Comparison of ENCODE assay signal across 32 mouse cellular contexts in genomic region chr8:127586681-127587080, GRCm38 (mm10).
DNase-seq lines count a peak whose midpoint lies in the region; ATAC-seq and TF ChIP-seq lines count a peak whose summit lies in the region.
"Had no signal": no experiment of that assay in that cellular context is flagged by ENCODE, and none has a peak within 500 bp of the region (broad histone marks: within the 10 kb centered on the region; RNA-seq: fewer than 3 reads in every experiment).

No protein-coding gene starts in this region.

- no peak overlapping the region for H3K9ac ChIP-seq in lung, embryonic 14.5 days
- no peak overlapping the region for H3K9ac ChIP-seq in embryonic facial prominence, embryonic 11.5 days (replicated peaks; ENCODE audit: low read length)
- no peak overlapping the region for H3K9ac ChIP-seq in limb, embryonic 12.5 days (replicated peaks)
- no peak overlapping the region for H3K9ac ChIP-seq in midbrain, embryonic 14.5 days (replicated peaks; ENCODE audit: low read length)
- H3K9ac ChIP-seq: heart, embryonic 15.5 days; hindbrain, embryonic 13.5 days; limb, embryonic 15.5 days; liver, embryonic 14.5 days had no signal

- peak; percentile 66 for DNase-seq in embryo, embryonic 10 days (ENCODE audit: low spot score)
- DNase-seq in embryo, embryonic 9.5 days (ENCODE audit: extremely low spot score) = no peak
- DNase-seq in lung, embryonic 14.5 days = peak; percentile 58
- DNase-seq in lung, adult 18-20 months = no peak
- DNase-seq in embryonic facial prominence, embryonic 11.5 days (ENCODE audit: low spot score) = peak; percentile 67
- no peak for DNase-seq in midbrain, embryonic 14.5 days
- DNase-seq in right cerebral cortex, postnatal 25 days = no peak
- DNase-seq: adrenal gland, postnatal 10 days; cerebellum, adult 11-12 months; cerebellum, adult 9-11 months; gastrocnemius, postnatal 36 days; heart, adult 2 months; heart, postnatal 4 days; kidney, adult 11 months; kidney, postnatal 14 days; lung, postnatal 10 days; right cerebral cortex, postnatal 4 days; thymus, adult 18-20 months; thymus, postnatal 25 days had no signal

- H3K27me3 ChIP-seq in lung, embryonic 14.5 days (ENCODE audit: insufficient read depth, low read length) = no peaks in the 10 kb centered on the region
- no peaks in the 10 kb centered on the region for H3K27me3 ChIP-seq in embryonic facial prominence, embryonic 11.5 days (ENCODE audit: control insufficient read depth, insufficient read depth, low read length)
- no peaks in the 10 kb centered on the region for H3K27me3 ChIP-seq in limb, embryonic 12.5 days
- H3K27me3 ChIP-seq in midbrain, embryonic 14.5 days (ENCODE audit: control insufficient read depth, insufficient read depth, low read length) = no peaks in the 10 kb centered on the region
- H3K27me3 ChIP-seq: heart, embryonic 15.5 days; hindbrain, embryonic 13.5 days; limb, embryonic 15.5 days; Patski had no signal

- ATAC-seq in lung, embryonic 14.5 days (ENCODE audit: insufficient read depth) = 0 out of 2 replicates have a peak, but pooled peaks have one; percentile 29
- no peak for ATAC-seq in embryonic facial prominence, embryonic 11.5 days (replicated peaks; ENCODE audit: insufficient number of reproducible peaks, low FRiP score, low TSS enrichment, low read depth)
- ATAC-seq in limb, embryonic 12.5 days (ENCODE audit: insufficient number of reproducible peaks, insufficient read depth, low FRiP score, low TSS enrichment, low read depth) = no peak
- ATAC-seq in midbrain, embryonic 14.5 days (ENCODE audit: low FRiP score, low TSS enrichment) = no peak
- ATAC-seq: forebrain, embryonic 16.5 days; inflammation-experienced regulatory T-cells, adult 6 months; midbrain, embryonic 16.5 days; Patski had no signal

- no peak overlapping the region for H3K4me2 ChIP-seq in lung, embryonic 14.5 days
- no peak overlapping the region for H3K4me2 ChIP-seq in embryonic facial prominence, embryonic 11.5 days (ENCODE audit: low read depth, low read length)
- H3K4me2 ChIP-seq in limb, embryonic 12.5 days = no peak overlapping the region
- no peak overlapping the region for H3K4me2 ChIP-seq in midbrain, embryonic 14.5 days (ENCODE audit: low read length)
- H3K4me2 ChIP-seq: heart, embryonic 15.5 days; hindbrain, embryonic 13.5 days; limb, embryonic 15.5 days had no signal

- TF ChIP-seq CTCF in lung, embryonic 14.5 days (IDR thresholded peaks at IDR 0.05; ENCODE audit: low read depth) = no peak

- peaks cover 4% of the 10 kb centered on the region; the same call in 1 of the 2 replicates for H3K4me1 ChIP-seq in lung, embryonic 14.5 days (ENCODE audit: insufficient read depth)
- no peaks in the 10 kb centered on the region for H3K4me1 ChIP-seq in embryonic facial prominence, embryonic 11.5 days (ENCODE audit: control insufficient read depth, insufficient read depth, low read length)
- peaks cover 54% of the 10 kb centered on the region for H3K4me1 ChIP-seq in limb, embryonic 12.5 days (replicated peaks)
- H3K4me1 ChIP-seq in midbrain, embryonic 14.5 days (ENCODE audit: control insufficient read depth, insufficient read depth, low read length) = peaks cover 6% of the 10 kb centered on the region; the same call in 1 of the 2 replicates
- H3K4me1 ChIP-seq: limb, embryonic 15.5 days had no signal

- no peak overlapping the region for H3K27ac ChIP-seq in lung, embryonic 14.5 days (ENCODE audit: low read depth)
- no peak overlapping the region for H3K27ac ChIP-seq in embryonic facial prominence, embryonic 11.5 days (replicated peaks; ENCODE audit: low read depth, low read length)
- peak overlapping the region; percentile 41 for H3K27ac ChIP-seq in limb, embryonic 12.5 days
- H3K27ac ChIP-seq in midbrain, embryonic 14.5 days (replicated peaks; ENCODE audit: low read depth, low read length) = no peak overlapping the region
- H3K27ac ChIP-seq: heart, adult 2 months; heart, embryonic 15.5 days; hindbrain, embryonic 13.5 days; limb, embryonic 15.5 days; liver, embryonic 14.5 days; midbrain, embryonic 10.5 days; stomach, postnatal 0 days had no signal

- no peak overlapping the region for H3K4me3 ChIP-seq in lung, embryonic 14.5 days (ENCODE audit: low read depth, low read length)
- no peak overlapping the region for H3K4me3 ChIP-seq in embryonic facial prominence, embryonic 11.5 days (ENCODE audit: low read depth, low read length)
- no peak overlapping the region for H3K4me3 ChIP-seq in limb, embryonic 12.5 days (replicated peaks)
- no peak overlapping the region for H3K4me3 ChIP-seq in midbrain, embryonic 14.5 days (replicated peaks; ENCODE audit: low read depth, low read length)
- H3K4me3 ChIP-seq: erythroblast, embryonic 14.5 days; heart, adult 2 months; heart, embryonic 15.5 days; hindbrain, embryonic 13.5 days; limb, embryonic 15.5 days; midbrain, embryonic 10.5 days had no signal

- 33% methylated on average over 5 of the region's 5 CpGs for WGBS in lung, embryonic 14.5 days
- 38% methylated on average over 5 of the region's 5 CpGs for WGBS in embryonic facial prominence, embryonic 11.5 days
- WGBS in limb, embryonic 12.5 days = 32% methylated on average over 5 of the region's 5 CpGs
- 84% methylated on average over 5 of the region's 5 CpGs for WGBS in midbrain, embryonic 14.5 days

- no peaks in the 10 kb centered on the region for H3K36me3 ChIP-seq in lung, embryonic 14.5 days (ENCODE audit: insufficient read depth)
- no peaks in the 10 kb centered on the region for H3K36me3 ChIP-seq in embryonic facial prominence, embryonic 11.5 days (replicated peaks; ENCODE audit: control insufficient read depth, insufficient read depth, low read depth, low read length)
- H3K36me3 ChIP-seq in limb, embryonic 12.5 days = no peaks in the 10 kb centered on the region
- H3K36me3 ChIP-seq in midbrain, embryonic 14.5 days (ENCODE audit: control insufficient read depth, insufficient read depth, low read length) = no peaks in the 10 kb centered on the region
- H3K36me3 ChIP-seq: G1E; heart, embryonic 15.5 days; hindbrain, embryonic 13.5 days; limb, embryonic 15.5 days; midbrain, embryonic 10.5 days had no signal

- no peaks in the 10 kb centered on the region for H3K9me3 ChIP-seq in lung, embryonic 14.5 days (ENCODE audit: low read depth, low read length)
- no peaks in the 10 kb centered on the region for H3K9me3 ChIP-seq in embryonic facial prominence, embryonic 11.5 days (replicated peaks; ENCODE audit: control insufficient read depth, low read length)
- H3K9me3 ChIP-seq in limb, embryonic 12.5 days = no peaks in the 10 kb centered on the region
- no peaks in the 10 kb centered on the region for H3K9me3 ChIP-seq in midbrain, embryonic 14.5 days (ENCODE audit: control insufficient read depth, low read length)
- H3K9me3 ChIP-seq: heart, embryonic 15.5 days; hindbrain, embryonic 13.5 days; limb, embryonic 15.5 days; midbrain, embryonic 10.5 days had no signal

Comparison
In these comparisons a context has a peak if more than half of its experiments do, and no peak if none do; other contexts are left out.
1. DNase-seq: peak in embryo, embryonic 10 days (single experiment), lung, embryonic 14.5 days (single experiment) and embryonic facial prominence, embryonic 11.5 days (single experiment); none in embryo, embryonic 9.5 days (single experiment), lung, adult 18-20 months (0 of 2), midbrain, embryonic 14.5 days (single experiment) and right cerebral cortex, postnatal 25 days (single experiment).